Mouse (Mus musculus) brain, adult 2 months (tissue): ENCODE measurements at regions not wholly inside any gene's neighbourhood (a gene's known extent, or its start where the extent isn't known, plus 50 kb on each side); places are given as distances from the start of the nearest gene placed in this dataset.

Experiments used
- DNase-seq: peaks from one replicate; pipeline ENCODE4 v3.0.0; 2011; ENCODE audit warnings: low read depth, low spot score

GRCm38 (mm10) chr12:36748345-36748744, 360.0 kb upstream of the Meox2 start:
- DNase-seq, result no peak

DNA sequence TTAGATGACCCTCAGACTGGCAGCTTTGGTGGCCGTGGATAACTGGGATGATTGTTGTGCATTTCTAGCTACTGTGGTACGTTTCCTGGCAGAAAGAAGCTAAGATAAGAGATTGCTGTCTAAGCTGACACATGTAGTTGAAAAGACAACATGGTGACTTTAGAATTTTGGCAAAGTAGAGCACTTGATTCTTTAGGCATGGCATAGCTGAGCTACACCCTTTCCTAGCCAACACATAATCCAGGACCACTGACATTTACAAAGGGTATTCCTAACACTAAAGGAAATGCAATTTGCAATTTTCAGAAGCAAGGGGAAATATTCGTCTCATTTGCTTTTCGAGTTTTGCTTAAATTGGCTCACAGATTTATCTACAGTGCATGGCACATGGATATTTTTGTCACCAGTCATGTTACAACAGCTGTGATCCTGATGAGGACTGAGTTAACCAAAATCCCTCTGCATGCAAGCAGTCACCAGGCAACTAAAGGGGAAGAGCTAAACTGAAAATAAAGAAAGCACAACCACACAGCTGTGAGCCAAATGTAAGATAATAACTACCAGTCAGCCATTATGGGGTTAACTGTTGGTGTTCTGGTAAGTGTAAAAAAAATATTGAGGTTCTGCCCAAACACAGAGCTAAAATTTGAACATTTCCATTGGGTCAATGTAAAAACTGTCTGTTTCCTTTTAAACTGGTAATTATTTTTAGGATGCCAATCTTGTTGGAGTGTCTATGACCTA, 342.9 kb upstream of the Meox2 start:
- DNase-seq, result peak; percentile 43

DNA sequence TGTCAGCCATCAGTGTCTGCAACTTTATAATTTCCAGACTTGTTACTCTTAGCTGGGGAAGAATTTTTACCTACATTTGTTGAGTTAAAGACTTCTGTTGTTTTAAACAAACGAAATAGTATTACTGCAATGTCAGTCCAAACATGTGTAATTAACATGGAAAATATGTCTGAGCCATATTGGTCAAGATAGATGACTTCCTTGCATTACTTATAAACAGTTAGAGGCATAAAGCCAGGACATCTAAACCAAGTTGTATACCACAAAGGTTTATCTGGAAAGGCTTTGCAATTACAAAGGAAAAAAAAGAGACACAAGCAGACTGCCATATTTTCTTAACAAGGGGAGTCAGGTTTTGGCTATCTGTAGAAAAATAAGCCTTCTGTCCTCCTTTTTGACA, 342.2 kb upstream of the Meox2 start:
- no peak for DNase-seq

DNA sequence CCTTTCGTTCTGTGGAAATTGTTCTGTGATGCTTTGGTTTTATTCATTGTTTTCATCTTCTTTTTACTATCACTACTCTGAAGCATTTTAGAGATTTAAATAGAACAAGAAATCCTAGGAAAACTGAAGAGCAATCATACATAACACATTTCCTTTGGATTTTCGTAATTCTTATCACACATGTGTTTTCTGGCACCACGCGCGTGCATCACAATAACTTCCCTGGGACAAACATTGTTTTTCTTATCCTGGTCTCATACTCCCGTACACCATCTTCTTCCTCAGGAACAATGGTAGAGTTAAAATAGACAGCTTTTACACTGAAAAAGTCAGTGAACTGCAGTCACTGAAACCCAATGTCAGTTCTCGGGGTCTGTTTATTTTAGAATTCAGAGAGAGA, 327.6 kb upstream of the Meox2 start:
- DNase-seq, result no peak

DNA sequence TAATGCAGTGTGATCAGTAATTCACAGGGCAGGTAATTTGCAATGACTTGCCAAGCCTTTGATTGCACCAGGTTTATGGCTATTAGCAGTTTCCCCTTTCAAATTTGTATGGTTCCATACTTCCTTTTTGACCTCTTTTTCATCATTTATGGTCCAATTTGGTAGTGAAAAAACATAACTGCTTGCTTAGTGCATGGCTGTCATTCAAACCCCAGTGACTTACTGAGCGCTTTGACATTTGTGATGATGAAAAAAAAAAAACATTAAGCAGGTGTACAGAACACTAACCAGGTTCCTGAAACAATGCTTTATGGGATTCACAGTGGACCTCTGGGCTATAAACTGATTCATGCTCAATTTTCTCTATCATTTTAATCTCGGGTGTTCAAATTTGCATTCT, 317.5 kb upstream of the Meox2 start:
- no peak for DNase-seq

DNA sequence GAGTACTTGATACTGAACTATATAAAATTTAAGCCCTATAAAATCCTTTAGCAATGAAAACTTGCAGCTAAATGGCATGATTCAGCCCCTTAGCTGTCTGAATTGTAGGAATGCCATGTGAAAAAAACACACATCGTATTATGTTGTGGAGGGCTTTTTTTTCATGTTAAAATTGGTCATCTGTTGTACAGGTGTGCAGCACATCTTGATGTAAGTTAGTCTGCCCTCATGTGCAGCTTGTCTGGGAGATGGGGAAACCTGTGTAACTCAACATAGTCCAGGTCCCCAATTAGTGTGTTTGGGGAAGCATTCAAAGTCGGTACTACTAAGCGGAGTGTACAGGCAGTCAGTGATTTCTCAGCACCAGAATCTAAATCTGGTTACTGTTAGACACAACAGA, 316.9 kb upstream of the Meox2 start:
- DNase-seq, result no peak

DNA sequence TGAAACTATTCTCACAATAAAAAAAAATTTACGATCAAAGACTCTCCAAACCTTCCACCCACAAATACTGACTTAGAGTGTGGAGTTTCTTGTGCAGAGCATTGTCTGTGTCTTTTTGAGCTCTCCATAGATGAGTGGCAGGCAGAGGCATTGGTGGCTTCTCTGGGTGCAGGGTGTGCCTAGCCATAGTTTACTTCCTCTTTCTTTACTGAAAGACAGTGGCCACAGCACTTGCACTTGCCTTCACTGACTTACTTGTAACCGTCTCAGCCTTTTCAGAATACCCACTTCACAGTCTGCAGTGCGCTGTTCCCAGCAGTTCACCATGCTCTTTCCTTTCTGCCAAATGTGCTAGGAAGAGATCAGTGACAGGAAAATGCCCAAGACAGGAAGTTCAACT, 316.1 kb upstream of the Meox2 start:
- DNase-seq, result no peak

- no peak for DNase-seq
These were observed 314.5 kb upstream of the Meox2 start for GRCm38 (mm10) chr12:36793799-36794198.

- no peak for DNase-seq
These were observed 312.1 kb upstream of the Meox2 start for GRCm38 (mm10) chr12:36796201-36796600.

DNA sequence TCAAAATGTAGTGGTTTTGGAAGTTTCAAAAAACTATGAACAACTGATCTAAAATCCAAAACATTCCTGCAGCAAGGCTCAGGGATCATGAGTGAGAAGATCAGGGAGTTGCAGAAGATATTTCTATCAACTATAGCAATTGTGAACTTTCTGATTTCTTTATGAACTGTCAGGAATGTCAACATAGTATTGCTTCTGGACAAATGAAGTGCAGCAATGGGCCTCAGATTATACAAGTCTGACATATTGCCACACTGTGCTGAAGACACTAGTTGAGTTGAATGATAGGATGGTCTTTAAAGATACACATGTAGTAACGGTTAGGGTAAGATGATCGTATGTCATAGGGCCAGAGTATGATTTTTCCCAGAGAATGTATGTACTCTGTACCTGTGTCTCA, 290.4 kb upstream of the Meox2 start:
- no peak for DNase-seq

DNA sequence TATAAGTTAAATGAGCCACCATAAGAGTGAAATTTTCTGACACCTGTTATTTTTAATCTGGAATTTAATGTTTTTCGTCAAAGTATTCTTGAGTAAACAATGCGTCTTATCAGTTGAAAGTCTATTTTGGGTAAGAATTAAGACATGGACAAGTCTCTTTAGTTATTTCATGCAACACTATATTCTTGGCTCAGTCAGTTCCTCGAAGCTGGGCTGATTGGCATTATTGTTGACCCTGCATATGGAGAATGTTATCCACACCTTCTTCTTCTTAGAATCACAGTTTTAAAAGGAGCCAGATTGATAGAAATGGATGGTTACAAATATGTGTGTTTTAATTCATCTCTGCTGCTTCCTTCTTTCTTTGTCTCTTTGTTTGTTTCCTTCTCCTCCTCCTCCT, 289.5 kb upstream of the Meox2 start:
- DNase-seq, result no peak

DNA sequence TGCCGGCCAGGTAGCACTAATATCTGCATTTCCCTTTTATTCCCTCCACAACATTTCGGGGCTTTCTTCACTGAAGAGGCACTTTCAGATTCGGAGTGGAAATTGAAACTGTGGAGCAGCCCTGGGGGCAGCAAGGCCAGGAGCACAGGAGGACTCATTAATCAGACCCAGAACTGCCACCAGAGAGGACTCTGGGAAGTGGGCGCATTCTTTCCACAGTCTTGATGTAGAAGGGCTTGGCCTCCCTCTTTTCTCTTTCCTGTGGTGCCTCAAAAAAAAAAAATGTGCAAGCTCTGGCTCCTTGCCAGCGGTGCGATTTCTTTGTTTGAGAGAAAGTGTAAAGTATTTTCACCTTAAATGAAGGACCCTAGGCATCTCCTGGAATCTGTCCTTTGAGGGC, 281.6 kb upstream of the Meox2 start:
- no peak for DNase-seq

- no peak for DNase-seq
These were observed 276.9 kb upstream of the Meox2 start for GRCm38 (mm10) chr12:36831307-36831997.

DNA sequence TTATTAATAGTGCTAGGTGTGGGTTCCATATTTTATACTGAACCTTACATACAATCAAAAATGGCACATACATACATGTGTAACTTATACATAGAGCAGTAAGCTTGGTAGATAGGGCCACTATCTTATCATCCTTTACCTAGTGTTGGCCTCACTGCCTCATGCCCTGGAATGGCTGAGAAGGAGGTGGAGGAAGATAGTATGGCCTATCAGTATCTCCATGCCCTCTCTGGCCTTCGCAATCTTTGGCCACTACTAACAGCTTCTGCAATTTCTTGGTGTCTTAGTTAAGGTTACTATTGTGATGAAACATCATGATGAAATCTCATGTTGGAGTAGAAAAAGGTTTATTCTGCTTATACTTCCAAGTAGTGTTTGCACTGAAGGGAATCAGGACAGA, 265.4 kb upstream of the Meox2 start:
- no peak for DNase-seq

- DNase-seq, result no peak
These were observed 263.2 kb upstream of the Meox2 start for GRCm38 (mm10) chr12:36845130-36845529.

DNA sequence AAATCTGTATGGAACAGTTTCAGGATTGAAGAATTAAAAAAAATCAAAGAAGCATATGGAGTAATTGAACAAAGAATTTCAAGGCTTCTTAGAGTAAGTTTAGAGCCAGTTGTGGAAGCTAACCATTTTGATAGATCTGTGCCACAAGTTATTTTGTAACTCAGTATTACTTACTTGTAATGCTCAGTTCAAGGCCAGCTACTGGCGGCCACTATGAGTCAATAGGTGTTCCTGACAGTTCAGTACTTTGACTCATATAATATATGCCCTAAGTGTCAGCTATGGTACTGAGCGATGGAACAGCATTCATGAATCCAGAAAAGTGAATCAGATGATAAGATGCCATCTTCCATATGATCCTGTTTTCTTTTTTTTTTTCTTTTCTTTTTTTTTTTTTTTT, 259.3 kb upstream of the Meox2 start:
- DNase-seq, result no peak

DNA sequence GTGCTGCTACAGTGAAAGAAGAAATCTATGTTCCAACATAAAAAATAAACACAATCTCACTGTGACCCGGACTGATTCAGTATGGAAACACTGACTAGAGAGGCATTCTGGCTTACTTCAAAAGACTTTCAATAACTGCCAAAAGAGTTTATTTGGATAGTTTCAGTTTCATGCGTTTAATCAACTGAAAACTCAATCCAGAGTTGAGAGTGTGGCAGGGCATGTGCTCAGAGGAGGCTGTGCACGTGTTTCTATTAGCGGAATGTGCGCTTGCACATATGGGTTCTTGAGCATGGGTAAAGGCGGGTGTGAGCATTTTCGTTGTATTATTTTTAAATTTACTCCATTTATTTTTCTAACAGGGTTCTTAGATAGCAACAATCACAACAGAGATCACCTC, 245.2 kb upstream of the Meox2 start:
- DNase-seq, result no peak

DNA sequence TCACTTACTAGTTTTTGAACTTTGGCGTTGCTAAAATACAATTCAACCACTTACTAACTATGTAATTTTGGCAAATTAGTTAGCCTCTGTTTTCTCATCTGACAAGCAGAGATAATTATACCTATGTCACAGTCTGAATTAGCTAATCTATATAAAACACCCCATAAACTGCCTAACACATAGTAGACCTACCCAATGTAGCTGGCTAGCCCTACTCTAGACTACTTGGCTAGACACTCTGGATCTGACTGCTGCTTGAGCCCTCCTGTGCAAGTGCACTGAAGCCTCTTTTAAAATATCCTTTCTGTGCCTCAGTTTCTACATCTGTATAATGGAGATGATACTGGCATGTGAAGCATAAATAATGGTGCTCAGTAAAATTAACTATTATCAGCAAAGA, 227.6 kb upstream of the Meox2 start:
- DNase-seq, result no peak

- peak; percentile 67 for DNase-seq
These were observed 195.0 kb upstream of the Meox2 start for GRCm38 (mm10) chr12:36913364-36913763.

- no peak for DNase-seq
These were observed 190.7 kb upstream of the Meox2 start for GRCm38 (mm10) chr12:36917576-36918106.

DNA sequence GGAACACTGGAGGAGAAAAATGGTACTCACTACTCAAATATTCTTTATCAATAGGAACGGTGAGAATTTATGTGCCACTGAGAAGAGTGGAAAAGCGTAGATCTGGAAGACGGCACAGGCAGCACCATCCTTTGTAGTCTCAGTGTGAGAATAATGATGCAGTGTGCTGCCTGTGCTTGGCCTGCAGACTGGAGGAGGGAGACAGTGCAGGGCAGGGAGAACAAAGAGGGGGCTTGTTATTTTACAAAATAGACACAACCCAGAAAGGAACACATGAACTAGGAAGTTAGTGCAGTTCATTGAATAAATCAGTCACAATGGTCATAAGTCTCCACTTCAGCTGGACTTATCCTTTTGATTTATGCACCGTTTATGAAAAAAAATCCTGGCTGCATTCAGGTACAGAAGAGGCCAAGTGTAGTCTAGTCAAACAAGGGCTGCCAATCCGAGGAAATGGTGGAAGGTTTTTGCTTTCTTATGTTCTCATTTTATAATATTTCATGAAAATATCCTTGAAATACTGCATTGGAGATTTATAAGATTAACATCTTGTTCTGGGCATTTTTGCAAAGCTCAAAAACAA, 190.0 kb upstream of the Meox2 start:
- DNase-seq, result peak; percentile 6

DNA sequence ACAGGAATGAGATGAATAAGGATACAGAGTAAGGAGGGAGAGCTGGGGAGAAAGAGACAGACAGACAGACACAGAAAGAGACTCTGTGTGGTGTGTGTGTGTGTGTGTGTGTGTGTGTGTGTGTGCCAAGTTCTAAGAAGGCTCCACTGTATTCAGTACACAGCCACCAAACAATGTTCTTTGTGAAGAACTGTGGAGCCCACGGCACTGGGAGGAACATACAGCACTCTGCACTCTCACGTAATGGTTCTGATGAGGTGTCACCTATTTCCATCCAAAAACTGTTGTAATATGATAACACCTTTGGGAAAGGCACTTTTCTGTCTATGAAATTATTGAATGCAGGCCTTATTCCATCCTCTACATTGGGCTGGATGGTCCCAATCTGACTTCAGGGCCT, 184.8 kb upstream of the Meox2 start:
- no peak for DNase-seq

- no peak for DNase-seq
These were observed 182.1 kb upstream of the Meox2 start for GRCm38 (mm10) chr12:36926225-36926624.
